Mouse (Mus musculus): ENCODE results near the gene Mcfd2.

The Mcfd2 gene

GRCm38 (mm10) chr17:87288131-87288530 lies 22.4 kb upstream of the Mcfd2 start:
- DNase-seq (ENCODE audit: low read depth, low spot score) = no peak

GRCm38 (mm10) chr17:87287197-87287777 lies 21.6 kb upstream of the Mcfd2 start:
- DNase-seq (ENCODE audit: low read depth, low spot score) = no peak

GRCm38 (mm10) chr17:87286481-87287143 lies 20.9 kb upstream of the Mcfd2 start:
- DNase-seq (ENCODE audit: low read depth, low spot score) = no peak

GRCm38 (mm10) chr17:87285731-87286465 lies 20.2 kb upstream of the Mcfd2 start:
- no peak for DNase-seq (ENCODE audit: low read depth, low spot score)

- DNase-seq (ENCODE audit: low read depth, low spot score) = no peak
Observed at GRCm38 (mm10) chr17:87284482-87285040, 18.8 kb upstream of the Mcfd2 start.

GRCm38 (mm10) chr17:87283755-87284481 lies 18.2 kb upstream of the Mcfd2 start:
- DNase-seq (ENCODE audit: low read depth, low spot score) = no peak

GRCm38 (mm10) chr17:87283055-87283754 lies 17.5 kb upstream of the Mcfd2 start:
- no peak for DNase-seq (ENCODE audit: low read depth, low spot score)

GRCm38 (mm10) chr17:87282706-87283053 lies 16.9 kb upstream of the Mcfd2 start, which contains the start of gene Ttc7:
Gene Ttc7 (plus strand): TSS chr17:87282886.
- peak; percentile 62 for DNase-seq (ENCODE audit: low read depth, low spot score)

- no peak for DNase-seq (ENCODE audit: low read depth, low spot score)
Observed at GRCm38 (mm10) chr17:87282007-87282705, 16.4 kb upstream of the Mcfd2 start.

- no peak for DNase-seq (ENCODE audit: low read depth, low spot score)
Observed at GRCm38 (mm10) chr17:87275363-87276341, 9.9 kb upstream of the Mcfd2 start.

- no peak for DNase-seq (ENCODE audit: low read depth, low spot score)
Observed at GRCm38 (mm10) chr17:87269454-87269853, 3.7 kb upstream of the Mcfd2 start.

GRCm38 (mm10) chr17:87264927-87265791 lies 576 bp downstream of the Mcfd2 start:
- DNase-seq (ENCODE audit: low read depth, low spot score) = no peak

- DNase-seq (ENCODE audit: low read depth, low spot score) = no peak
Observed at GRCm38 (mm10) chr17:87264054-87264830, 1.5 kb downstream of the Mcfd2 start.

GRCm38 (mm10) chr17:87263401-87263800 lies 2.3 kb downstream of the Mcfd2 start:
- no peak for DNase-seq (ENCODE audit: low read depth, low spot score)

- no peak for DNase-seq (ENCODE audit: low read depth, low spot score)
Observed at GRCm38 (mm10) chr17:87255672-87256071, 10.1 kb downstream of the Mcfd2 start.

GRCm38 (mm10) chr17:87254384-87254783 lies 11.4 kb downstream of the Mcfd2 start:
- no peak for DNase-seq (ENCODE audit: low read depth, low spot score)

- no peak for DNase-seq (ENCODE audit: low read depth, low spot score)
Observed at GRCm38 (mm10) chr17:87246103-87246502, 19.6 kb downstream of the Mcfd2 start.

- no peak for DNase-seq (ENCODE audit: low read depth, low spot score)
Observed at GRCm38 (mm10) chr17:87237826-87238225, 27.9 kb downstream of the Mcfd2 start.

All from brain, embryonic 18.5 days (tissue).